Mouse (Mus musculus): Measurements from ENCODE around the gene Ehbp1. TPM values are rescaled to one million over a fixed set of nuclear protein-coding genes. Genes with fewer than 3 reads are reported as not detected.

The Ehbp1 gene
- total RNA-seq, 2 experiments from 2014 or later: 33.8 to 34.0 TPM

- no peak for DNase-seq (ENCODE audit: low spot score in 2 of 2)
Observed at GRCm38 (mm10) chr11:22199881-22200280, 142.2 kb downstream of the Ehbp1 start.

GRCm38 (mm10) chr11:22198406-22198805 lies 143.7 kb downstream of the Ehbp1 start:
- DNase-seq (ENCODE audit: low spot score in 2 of 2): no peak

GRCm38 (mm10) chr11:22197935-22198334 lies 144.2 kb downstream of the Ehbp1 start:
- no peak for DNase-seq (ENCODE audit: low spot score in 2 of 2)

- DNase-seq (ENCODE audit: low spot score in 2 of 2): no peak
Observed at GRCm38 (mm10) chr11:22196776-22197175, 145.3 kb downstream of the Ehbp1 start.

GRCm38 (mm10) chr11:22194607-22195006 lies 147.5 kb downstream of the Ehbp1 start:
- DNase-seq (ENCODE audit: low spot score in 2 of 2): no peak

GRCm38 (mm10) chr11:22190576-22190975 lies 151.5 kb downstream of the Ehbp1 start:
- DNase-seq (ENCODE audit: low spot score in 2 of 2): no peak

- DNase-seq (ENCODE audit: low spot score in 2 of 2): no peak
Observed at GRCm38 (mm10) chr11:22189970-22190369, 152.1 kb downstream of the Ehbp1 start.

- DNase-seq (ENCODE audit: low spot score in 2 of 2): no peak
Observed at GRCm38 (mm10) chr11:22181530-22182501, 160.3 kb downstream of the Ehbp1 start.

- no peak for DNase-seq (ENCODE audit: low spot score in 2 of 2)
Observed at GRCm38 (mm10) chr11:22180146-22180545, 161.9 kb downstream of the Ehbp1 start.

- no peak for DNase-seq (ENCODE audit: low spot score in 2 of 2)
Observed at GRCm38 (mm10) chr11:22178569-22178968, 163.5 kb downstream of the Ehbp1 start.

GRCm38 (mm10) chr11:22174311-22174710 lies 167.8 kb downstream of the Ehbp1 start:
- DNase-seq (ENCODE audit: low spot score in 2 of 2): no peak

- no peak for DNase-seq (ENCODE audit: low spot score in 2 of 2)
Observed at GRCm38 (mm10) chr11:22170962-22171638, 171.0 kb downstream of the Ehbp1 start.

GRCm38 (mm10) chr11:22157882-22158281 lies 184.2 kb downstream of the Ehbp1 start:
- DNase-seq (ENCODE audit: low spot score in 2 of 2): no peak

- no peak for DNase-seq (ENCODE audit: low spot score in 2 of 2)
Observed at GRCm38 (mm10) chr11:22156182-22156581, 185.9 kb downstream of the Ehbp1 start.

GRCm38 (mm10) chr11:22155366-22156095 lies 186.6 kb downstream of the Ehbp1 start:
- DNase-seq (ENCODE audit: low spot score in 2 of 2): no peak

GRCm38 (mm10) chr11:22154501-22155294 lies 187.4 kb downstream of the Ehbp1 start:
- no peak for DNase-seq (ENCODE audit: low spot score in 2 of 2)

GRCm38 (mm10) chr11:22140737-22141136 lies 201.4 kb downstream of the Ehbp1 start:
- no peak for DNase-seq (ENCODE audit: low spot score in 2 of 2)

- DNase-seq (ENCODE audit: low spot score in 2 of 2): no peak
Observed at GRCm38 (mm10) chr11:22138466-22138865, 203.6 kb downstream of the Ehbp1 start.

GRCm38 (mm10) chr11:22125188-22125587 lies 216.9 kb downstream of the Ehbp1 start:
- no peak for DNase-seq (ENCODE audit: low spot score in 2 of 2)

- DNase-seq (ENCODE audit: low spot score in 2 of 2): no peak
Observed at GRCm38 (mm10) chr11:22118853-22119252, 223.2 kb downstream of the Ehbp1 start.

- no peak for DNase-seq (ENCODE audit: low spot score in 2 of 2)
Observed at GRCm38 (mm10) chr11:22112161-22112560, 229.9 kb downstream of the Ehbp1 start.
